Comparison of ENCODE assay signal across 1 mouse cellular context in the genomic region with DNA sequence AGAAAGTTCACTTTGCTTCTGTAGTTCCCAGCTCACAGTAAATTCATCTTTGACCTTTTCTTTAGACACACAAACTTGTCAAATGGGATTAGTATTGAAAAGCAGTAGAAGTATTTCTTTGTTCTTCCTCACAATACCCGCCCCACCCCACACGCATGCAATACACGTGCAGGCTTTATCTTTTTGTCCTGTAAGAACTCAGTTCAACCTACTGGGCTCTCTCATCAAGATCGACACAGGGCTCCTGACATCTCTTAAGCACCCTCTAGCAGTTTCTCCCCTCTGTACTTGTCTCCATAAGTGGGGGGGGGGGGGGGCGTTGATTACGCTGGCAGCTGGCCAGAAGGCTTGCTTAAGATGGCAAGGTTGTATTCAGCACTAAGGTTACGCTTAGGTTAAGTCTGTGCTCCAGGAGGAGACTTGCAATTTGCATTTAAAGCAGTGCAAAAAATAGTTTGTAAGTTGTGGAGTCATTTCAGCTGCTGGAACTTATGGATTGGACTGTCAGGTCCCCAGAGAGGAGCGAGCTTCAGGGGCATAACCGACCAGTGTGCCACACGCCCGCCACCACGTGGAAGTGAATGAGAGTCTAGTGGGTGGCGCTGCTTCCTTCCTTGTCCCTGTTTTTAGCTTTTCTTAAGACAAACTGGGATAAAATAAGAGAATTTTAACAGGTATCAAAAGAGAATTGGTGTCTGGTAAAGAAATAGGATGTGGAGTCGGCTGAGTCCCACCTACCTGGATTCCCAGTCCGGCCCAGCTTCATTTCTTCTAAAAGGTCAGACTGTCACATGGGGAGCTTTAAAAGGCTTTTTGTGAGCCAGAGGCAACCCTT.
TF ChIP-seq lines count a peak whose summit lies in the region.

No protein-coding gene starts in this region.

TF ChIP-seq in MEL, 35 proteins besides CTCF, POLR2A, EP300 and RAD21 (continued from another document):
- no peak for TF ChIP-seq SMC3 (IDR thresholded peaks at IDR 0.05; ENCODE audit: low read depth, low read length)
- TF ChIP-seq ELF1 (IDR thresholded peaks at IDR 0.05; ENCODE audit: low read depth, low read length), result no peak
- no peak for TF ChIP-seq ZMIZ1 (IDR thresholded peaks at IDR 0.05; ENCODE audit: low read depth, low read length)
- TF ChIP-seq BHLHE40 (IDR thresholded peaks at IDR 0.05; ENCODE audit: borderline replicate concordance, low read depth, low read length), result peak; percentile 95
- TF ChIP-seq HCFC1 (IDR thresholded peaks at IDR 0.05; ENCODE audit: low read depth, low read length), result no peak
- TF ChIP-seq USF2 (IDR thresholded peaks at IDR 0.05; ENCODE audit: borderline replicate concordance in 1 of 2, insufficient read depth in 1 of 2, low read depth in 1 of 2, low read length in 2 of 2), result no peak
- TF ChIP-seq UBTF (IDR thresholded peaks at IDR 0.05; ENCODE audit: borderline replicate concordance, insufficient read depth, low read depth, low read length), result no peak
- no peak for TF ChIP-seq KAT2A (conservative IDR thresholded peaks at IDR 0.05; ENCODE audit: low read depth, low read length)
- TF ChIP-seq MEF2A (IDR thresholded peaks at IDR 0.05; ENCODE audit: extremely low read depth, insufficient replicate concordance, low read depth, low read length, poor library complexity, severe bottlenecking), result no peak
- TF ChIP-seq NELFE (IDR thresholded peaks at IDR 0.05; ENCODE audit: low read depth, low read length), result no peak
- TF ChIP-seq GABPA (IDR thresholded peaks at IDR 0.05; ENCODE audit: low read depth, low read length), result no peak
- TF ChIP-seq CHD2 (IDR thresholded peaks at IDR 0.05; ENCODE audit: low read length), result no peak
- no peak for TF ChIP-seq GATA1 (IDR thresholded peaks at IDR 0.05; ENCODE audit: low read depth, low read length)
- no peak for TF ChIP-seq TBP (IDR thresholded peaks at IDR 0.05; ENCODE audit: low read depth, low read length)
- TF ChIP-seq MYC (IDR thresholded peaks at IDR 0.05; ENCODE audit: low read depth, low read length), result 0 out of 2 replicates have a peak, but pooled peaks have one; percentile 54
- TF ChIP-seq TAL1 (IDR thresholded peaks at IDR 0.05; ENCODE audit: low read length), result no peak
- TF ChIP-seq ZKSCAN1 (IDR thresholded peaks at IDR 0.05; ENCODE audit: low read depth, low read length), result no peak
- no peak for TF ChIP-seq MAZ (IDR thresholded peaks at IDR 0.05; ENCODE audit: low read depth, low read length)
- no peak for TF ChIP-seq ZC3H11A (IDR thresholded peaks at IDR 0.05; ENCODE audit: low read depth, low read length)
- no peak for TF ChIP-seq TCF12 (IDR thresholded peaks at IDR 0.05; ENCODE audit: low read depth, low read length)
- TF ChIP-seq MXI1 (IDR thresholded peaks at IDR 0.05; ENCODE audit: low read depth, low read length), result peak; percentile 90
- peak; percentile 58 for TF ChIP-seq SIN3A (IDR thresholded peaks at IDR 0.05; ENCODE audit: low read length)
- no peak for TF ChIP-seq POLR2AphosphoS5 (IDR thresholded peaks at IDR 0.05; ENCODE audit: borderline replicate concordance, low read depth, low read length)
- TF ChIP-seq USF1 (IDR thresholded peaks at IDR 0.05; ENCODE audit: low read depth, low read length), result 0 out of 2 replicates have a peak, but pooled peaks have one; percentile 28
- TF ChIP-seq E2F4 (IDR thresholded peaks at IDR 0.05; ENCODE audit: borderline replicate concordance, low read depth, low read length), result no peak
- TF ChIP-seq MAX (IDR thresholded peaks at IDR 0.05; ENCODE audit: low read length), result peak; percentile 77
- no peak for TF ChIP-seq NRF1 (IDR thresholded peaks at IDR 0.05; ENCODE audit: insufficient read depth, low read depth, low read length, poor library complexity, severe bottlenecking)
- TF ChIP-seq CHD1 (IDR thresholded peaks at IDR 0.05; ENCODE audit: low read depth, low read length), result no peak
- TF ChIP-seq RCOR1 (IDR thresholded peaks at IDR 0.05; ENCODE audit: low read depth, low read length), result no peak
- no peak for TF ChIP-seq JUND (IDR thresholded peaks at IDR 0.05; ENCODE audit: low read depth, low read length)
- TF ChIP-seq POLR2AphosphoS2 (IDR thresholded peaks at IDR 0.05; ENCODE audit: low read length), result no peak
- TF ChIP-seq ZNF384 (IDR thresholded peaks at IDR 0.05; ENCODE audit: low read depth, low read length), result no peak
- TF ChIP-seq MYB (IDR thresholded peaks at IDR 0.05; ENCODE audit: low read depth, low read length), result no peak
- TF ChIP-seq MAFK (IDR thresholded peaks at IDR 0.05; ENCODE audit: borderline replicate concordance, low read depth, low read length), result no peak
